ENCODE assay signal across 41 mouse cellular contexts in the genomic region with DNA sequence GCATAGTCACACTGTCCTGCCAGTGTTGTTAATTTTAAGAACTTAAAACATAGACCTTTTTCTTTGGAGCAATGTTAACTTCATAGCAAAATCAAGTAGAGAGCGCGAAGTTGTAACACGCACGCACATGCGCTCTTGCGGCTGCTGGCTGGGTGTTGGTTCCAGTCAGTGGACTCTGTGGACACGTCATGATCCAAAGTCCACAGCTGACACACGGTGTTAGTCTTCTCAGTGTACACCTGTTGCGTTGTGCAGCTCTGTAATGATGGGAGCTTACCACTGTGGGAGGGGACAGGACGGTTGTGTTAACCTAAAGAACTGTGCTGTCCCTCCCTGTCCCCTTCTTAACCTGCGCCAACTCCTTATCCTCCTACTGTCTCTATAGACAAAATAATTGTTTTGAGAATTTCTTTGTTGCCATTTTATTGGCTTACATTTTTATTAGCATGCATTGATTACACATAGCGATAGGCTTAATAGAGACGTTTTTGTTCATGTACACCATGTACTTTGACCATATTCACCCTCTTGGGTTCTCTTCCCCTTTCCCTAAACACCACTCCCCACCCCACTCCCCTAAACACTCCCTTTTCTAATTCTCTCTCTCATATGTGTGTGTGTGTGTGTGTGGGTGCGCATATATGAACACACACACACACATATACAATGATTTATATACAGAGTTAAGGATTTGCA. TPM values are rescaled to one million over a fixed set of nuclear protein-coding genes. Genes with fewer than 3 reads are reported as not detected.
DNase-seq lines count a peak whose midpoint lies in the region; ATAC-seq and TF ChIP-seq lines count a peak whose summit lies in the region.
"Had no signal": no experiment of that assay in that cellular context is flagged by ENCODE, and none has a peak within 500 bp of the region (broad histone marks: within the 10 kb centered on the region; RNA-seq: fewer than 3 reads in every experiment).

No protein-coding gene starts in this region.

- TF ChIP-seq CTCF in intestine, postnatal 0 days (IDR thresholded peaks at IDR 0.05; ENCODE audit: low read depth): no peak
- no peak for TF ChIP-seq CTCF in stomach, postnatal 0 days (IDR thresholded peaks at IDR 0.05; ENCODE audit: low read depth)

- no peak overlapping the region for H3K9ac ChIP-seq in intestine, embryonic 15.5 days
- H3K9ac ChIP-seq in intestine, postnatal 0 days (ENCODE audit: low read depth, low read length): no peak overlapping the region
- no peak overlapping the region for H3K9ac ChIP-seq in stomach, postnatal 0 days (ENCODE audit: low read length)
- H3K9ac ChIP-seq: forebrain, embryonic 12.5 days; hindbrain, embryonic 15.5 days; limb, embryonic 13.5 days; liver, embryonic 12.5 days; midbrain, embryonic 12.5 days had no signal

- no peaks in the 10 kb centered on the region for H3K27me3 ChIP-seq in intestine, embryonic 15.5 days (replicated peaks)
- H3K27me3 ChIP-seq in intestine, postnatal 0 days (replicated peaks; ENCODE audit: control insufficient read depth, insufficient read depth, low read length): no peaks in the 10 kb centered on the region
- no peaks in the 10 kb centered on the region for H3K27me3 ChIP-seq in stomach, postnatal 0 days (ENCODE audit: control insufficient read depth, insufficient read depth, low read length)
- H3K27me3 ChIP-seq: hindbrain, embryonic 15.5 days; limb, embryonic 13.5 days; liver, embryonic 12.5 days; megakaryocyte, embryonic 14.5 days had no signal

- no peaks in the 10 kb centered on the region for H3K4me1 ChIP-seq in intestine, embryonic 15.5 days (replicated peaks)
- 0 out of 2 replicates have a peak, but pooled peaks cover 4% of the 10 kb centered on the region for H3K4me1 ChIP-seq in intestine, postnatal 0 days (replicated peaks; ENCODE audit: control insufficient read depth, insufficient read depth, low read length)
- no peaks in the 10 kb centered on the region for H3K4me1 ChIP-seq in stomach, postnatal 0 days (replicated peaks; ENCODE audit: control insufficient read depth, insufficient read depth)
- H3K4me1 ChIP-seq: forebrain, embryonic 12.5 days; hindbrain, embryonic 10.5 days; hindbrain, embryonic 15.5 days; liver, embryonic 12.5 days; megakaryocyte, embryonic 14.5 days; midbrain, embryonic 12.5 days had no signal

- no peaks in the 10 kb centered on the region for H3K9me3 ChIP-seq in intestine, embryonic 15.5 days
- no peaks in the 10 kb centered on the region for H3K9me3 ChIP-seq in intestine, postnatal 0 days (ENCODE audit: control insufficient read depth)
- H3K9me3 ChIP-seq in stomach, postnatal 0 days (ENCODE audit: control insufficient read depth, low read length): no peaks in the 10 kb centered on the region
- H3K9me3 ChIP-seq: forebrain, embryonic 12.5 days; hindbrain, embryonic 10.5 days; hindbrain, embryonic 15.5 days; limb, embryonic 13.5 days; liver, embryonic 12.5 days; megakaryocyte, embryonic 14.5 days; midbrain, embryonic 12.5 days had no signal

- no peaks in the 10 kb centered on the region for H3K36me3 ChIP-seq in intestine, embryonic 15.5 days
- H3K36me3 ChIP-seq in intestine, postnatal 0 days (ENCODE audit: control insufficient read depth, insufficient read depth): no peaks in the 10 kb centered on the region
- H3K36me3 ChIP-seq in stomach, postnatal 0 days (ENCODE audit: control insufficient read depth, insufficient read depth, low read length): no peaks in the 10 kb centered on the region
- H3K36me3 ChIP-seq: forebrain, embryonic 12.5 days; hindbrain, embryonic 10.5 days; hindbrain, embryonic 15.5 days; limb, embryonic 13.5 days; liver, embryonic 12.5 days; midbrain, embryonic 12.5 days had no signal

- no peak overlapping the region for H3K4me2 ChIP-seq in intestine, embryonic 15.5 days (replicated peaks)
- no peak overlapping the region for H3K4me2 ChIP-seq in intestine, postnatal 0 days (replicated peaks; ENCODE audit: low read depth)
- H3K4me2 ChIP-seq in stomach, postnatal 0 days (replicated peaks; ENCODE audit: low read depth): no peak overlapping the region
- H3K4me2 ChIP-seq: forebrain, embryonic 12.5 days; hindbrain, embryonic 15.5 days; limb, embryonic 13.5 days; liver, embryonic 12.5 days; midbrain, embryonic 12.5 days had no signal

- 79% methylated on average over 14 of the region's 14 CpGs for WGBS in intestine, embryonic 15.5 days
- 51% methylated on average over 14 of the region's 14 CpGs for WGBS in intestine, postnatal 0 days
- WGBS in stomach, postnatal 0 days: 88% methylated on average over 14 of the region's 14 CpGs

- no peak overlapping the region for H3K27ac ChIP-seq in intestine, embryonic 15.5 days
- peak overlapping the region; percentile 68 for H3K27ac ChIP-seq in intestine, postnatal 0 days (ENCODE audit: low read depth, low read length)
- no peak overlapping the region for H3K27ac ChIP-seq in stomach, postnatal 0 days (replicated peaks)
- H3K27ac ChIP-seq: forebrain, embryonic 12.5 days; hindbrain, embryonic 10.5 days; hindbrain, embryonic 15.5 days; layer of hippocampus, adult 2 months; limb, embryonic 13.5 days; liver, embryonic 12.5 days; midbrain, embryonic 12.5 days had no signal

- peak; percentile 43 to 61 for DNase-seq in kidney, adult 8-10 months
- no peak for DNase-seq in kidney, postnatal 4 days
- DNase-seq in stomach, postnatal 0 days (ENCODE audit: low spot score): peak; percentile 47
- no peak for DNase-seq in adrenal gland, postnatal 25 days
- DNase-seq in cerebellum, postnatal 36 days: no peak
- DNase-seq: adrenal gland, postnatal 36 days; cerebellum, adult 18-20 months; cerebellum, postnatal 10 days; gastrocnemius, postnatal 10 days; heart, postnatal 14 days; lung, adult 18-20 months; lung, postnatal 4 days; right cerebral cortex, postnatal 25 days; spleen, adult 18-20 months; thymus, adult 2 months; thymus, postnatal 36 days had no signal

- H3K4me3 ChIP-seq in intestine, embryonic 15.5 days (replicated peaks): no peak overlapping the region
- H3K4me3 ChIP-seq in intestine, postnatal 0 days (ENCODE audit: low read depth, low read length): no peak overlapping the region
- no peak overlapping the region for H3K4me3 ChIP-seq in stomach, postnatal 0 days (ENCODE audit: low read depth, low read length)
- H3K4me3 ChIP-seq: forebrain, embryonic 12.5 days; hindbrain, embryonic 10.5 days; hindbrain, embryonic 15.5 days; layer of hippocampus, adult 2 months; limb, embryonic 13.5 days; liver, embryonic 12.5 days; megakaryocyte, embryonic 14.5 days; midbrain, embryonic 12.5 days; myocyte had no signal

- peak; percentile 91 for ATAC-seq in intestine, embryonic 15.5 days
- ATAC-seq in intestine, postnatal 0 days: peak; percentile 96
- ATAC-seq in stomach, postnatal 0 days (ENCODE audit: low FRiP score, low TSS enrichment): peak; percentile 93
- ATAC-seq: CD4-positive, CD25-positive, alpha-beta regulatory T cell, adult 4 months; inflammation-experienced regulatory T-cells, adult 6 months; liver, embryonic 12.5 days; lung, postnatal 0 days had no signal

- TF ChIP-seq EP300 in stomach, postnatal 0 days (optimal IDR thresholded peaks at IDR 0.05): no peak

RNA-seq across cellular contexts. Expression of a gene that starts 11.3 kb away (rescaled TPM):
- 8.3 and 11.2 TPM in 2 replicates for polyA plus RNA-seq in intestine, embryonic 15.5 days (2015; fragmentation: Nextera tagmentation; extraction: Ambion mirVana)
- 30.8 and 34.1 TPM in 2 replicates for polyA plus RNA-seq in intestine, postnatal 0 days (2015; fragmentation: Nextera tagmentation; extraction: Ambion mirVana)
- 4.0 and 4.7 TPM in 2 replicates for polyA plus RNA-seq in stomach, postnatal 0 days (2015; fragmentation: Nextera tagmentation; extraction: Ambion mirVana)
- total RNA-seq in adrenal gland, postnatal 25 days (2021): 23.9 and 31.9 TPM in 2 replicates

RNA-seq across cellular contexts. Expression of a gene that starts 47.8 kb away (rescaled TPM):
- polyA plus RNA-seq in intestine, embryonic 15.5 days (2015; fragmentation: Nextera tagmentation; extraction: Ambion mirVana): 15.3 and 18.8 TPM in 2 replicates
- polyA plus RNA-seq in intestine, postnatal 0 days (2015; fragmentation: Nextera tagmentation; extraction: Ambion mirVana): 10.7 and 12.1 TPM in 2 replicates
- 7.8 and 8.9 TPM in 2 replicates for polyA plus RNA-seq in stomach, postnatal 0 days (2015; fragmentation: Nextera tagmentation; extraction: Ambion mirVana)
- total RNA-seq in adrenal gland, postnatal 25 days (2021): 49.2 and 61.7 TPM in 2 replicates

RNA-seq across cellular contexts. Expression of a gene that starts 57.3 kb away (rescaled TPM):
- not detected in 2 replicates for polyA plus RNA-seq in intestine, embryonic 15.5 days (2015; fragmentation: Nextera tagmentation; extraction: Ambion mirVana)
- polyA plus RNA-seq in intestine, postnatal 0 days (2015; fragmentation: Nextera tagmentation; extraction: Ambion mirVana): not detected in 2 replicates
- not detected in 2 replicates for polyA plus RNA-seq in stomach, postnatal 0 days (2015; fragmentation: Nextera tagmentation; extraction: Ambion mirVana)
- total RNA-seq in adrenal gland, postnatal 25 days (2021): not detected in 2 replicates
- total RNA-seq: adrenal gland, adult 18-20 months; adrenal gland, postnatal 36 days; gastrocnemius, postnatal 10 days; heart, postnatal 14 days; layer of hippocampus, adult 2 months; layer of hippocampus, postnatal 14 days; left cerebral cortex, adult 8-10 months; left cerebral cortex, postnatal 36 days; midbrain, postnatal 0 days had no signal
- polyA plus RNA-seq: brain, embryonic 14.5 days; CD4-positive, CD25-positive, alpha-beta regulatory T cell, adult 4 months; cortical plate, adult 2 months; embryonic facial prominence, embryonic 14.5 days; forebrain, embryonic 12.5 days; gonadal fat pad, adult 2 months; heart, embryonic 14.5 days; hindbrain, embryonic 10.5 days; hindbrain, embryonic 15.5 days; inflammation-experienced regulatory T-cells, adult 6 months; limb, embryonic 13.5 days; liver, embryonic 12.5 days; lung, postnatal 0 days; midbrain, embryonic 12.5 days; myocyte; neural tube, embryonic 14.5 days; thymus, adult 2 months had no signal

Comparison
In these comparisons a context has a peak if more than half of its experiments do, and no peak if none do; other contexts are left out.
1. DNase-seq: peak in kidney, adult 8-10 months (2 of 2) and stomach, postnatal 0 days (single experiment); none in kidney, postnatal 4 days (0 of 2), adrenal gland, postnatal 25 days (single experiment) and cerebellum, postnatal 36 days (0 of 2).
2. Peak in every context shown above with its lines, with median percentiles within 50 percentile points of each other: ATAC-seq.